Mouse (Mus musculus) lung, embryonic 15.5 days (tissue): ENCODE results near the gene Fastkd1. TPM values are rescaled to one million over a fixed set of nuclear protein-coding genes. Genes with fewer than 3 reads are reported as not detected.

ENCODE experiments used
- polyA plus RNA-seq: library from polyadenylated mRNA; unstranded; fragments of >200 nt; fragmentation: Nextera tagmentation; extraction: Ambion mirVana; gene quantifications from 2 replicates; pipeline ENCODE4 v1.2.1, GENCODE M21; 2015

Gene Fastkd1
- polyA plus RNA-seq, 1 experiment from 2014 or later, result 9.1 TPM

Other genes starting within 250 kb of the Fastkd1 start
- 0.38 and 0.87 TPM in 2 replicates for gene Lrp2, start 127.5 kb downstream of the Fastkd1 start, polyA plus RNA-seq
- gene Bbs5, start 66.3 kb downstream of the Fastkd1 start, polyA plus RNA-seq, result 14.2 and 17.3 TPM in 2 replicates
- gene Klhl41, start 43.4 kb downstream of the Fastkd1 start, polyA plus RNA-seq, result 0.88 and 1.4 TPM in 2 replicates
- 123 and 135 TPM in 2 replicates for gene Ppig, start 9.0 kb upstream of the Fastkd1 start, polyA plus RNA-seq
- gene Ccdc173, start 76.1 kb upstream of the Fastkd1 start, polyA plus RNA-seq, result 2.6 and 3.2 TPM in 2 replicates
- gene Phospho2, start 76.1 kb upstream of the Fastkd1 start, polyA plus RNA-seq, result 19.2 and 19.4 TPM in 2 replicates
- gene Klhl23, start 108.4 kb upstream of the Fastkd1 start, polyA plus RNA-seq, result 36.4 and 38.6 TPM in 2 replicates
- 296 TPM in 2 replicates for gene Ssb, start 148.0 kb upstream of the Fastkd1 start, polyA plus RNA-seq
- gene Mettl5, start 172.1 kb upstream of the Fastkd1 start, polyA plus RNA-seq, result 34.7 and 36.5 TPM in 2 replicates
- 10.8 and 13.3 TPM in 2 replicates for gene Ubr3, start 183.7 kb upstream of the Fastkd1 start, polyA plus RNA-seq